Mouse (Mus musculus) c-Kit-negative CD71-positive TER-119-positive erythroid progenitor cells, embryonic 14.5 days (primary cell): Measurements from ENCODE around the gene Cacna1c.

Experiments
- DNase-seq: peaks from one replicate; pipeline ENCODE4 v3.0.0-alpha.2; 2013; ENCODE audit warnings: low read depth, low spot score

Cacna1c gene

GRCm38 (mm10) chr6:119057076-119057479, 139.1 kb downstream of the Cacna1c start:
- no peak for DNase-seq

GRCm38 (mm10) chr6:119052801-119053200, 143.4 kb downstream of the Cacna1c start:
- DNase-seq: no peak

- no peak for DNase-seq
Observed at GRCm38 (mm10) chr6:119052366-119052765, 143.9 kb downstream of the Cacna1c start.

DNA sequence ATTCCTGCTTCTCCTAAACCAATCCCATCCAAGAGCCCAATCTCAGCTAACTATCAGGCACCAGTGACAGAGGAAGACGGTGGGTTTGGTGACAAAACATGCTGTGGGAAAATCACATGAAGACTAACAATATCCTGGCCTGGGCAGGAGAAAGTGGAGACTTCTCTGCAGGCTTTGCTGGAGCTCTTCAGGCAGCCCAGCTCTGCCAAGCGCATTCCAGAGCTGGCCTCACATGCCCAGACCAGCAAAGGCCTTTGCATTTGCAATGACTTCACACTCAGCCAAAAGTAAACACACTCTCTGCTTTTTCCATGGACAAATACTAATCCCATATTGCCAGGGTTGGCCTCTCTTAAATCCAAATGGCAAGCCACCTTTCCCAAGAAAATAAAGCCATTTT, 144.5 kb downstream of the Cacna1c start:
- DNase-seq: no peak

- DNase-seq: no peak
Observed at GRCm38 (mm10) chr6:119047340-119047739, 148.9 kb downstream of the Cacna1c start.

- DNase-seq: no peak
Observed at GRCm38 (mm10) chr6:119045498-119045897, 150.7 kb downstream of the Cacna1c start.

GRCm38 (mm10) chr6:119044148-119044547, 152.1 kb downstream of the Cacna1c start:
- DNase-seq: no peak

GRCm38 (mm10) chr6:119042803-119043202, 153.4 kb downstream of the Cacna1c start:
- DNase-seq: no peak

GRCm38 (mm10) chr6:119040961-119041360, 155.3 kb downstream of the Cacna1c start:
- no peak for DNase-seq

GRCm38 (mm10) chr6:119039815-119040214, 156.4 kb downstream of the Cacna1c start:
- no peak for DNase-seq

- no peak for DNase-seq
Observed at GRCm38 (mm10) chr6:119039293-119039692, 156.9 kb downstream of the Cacna1c start.

DNA sequence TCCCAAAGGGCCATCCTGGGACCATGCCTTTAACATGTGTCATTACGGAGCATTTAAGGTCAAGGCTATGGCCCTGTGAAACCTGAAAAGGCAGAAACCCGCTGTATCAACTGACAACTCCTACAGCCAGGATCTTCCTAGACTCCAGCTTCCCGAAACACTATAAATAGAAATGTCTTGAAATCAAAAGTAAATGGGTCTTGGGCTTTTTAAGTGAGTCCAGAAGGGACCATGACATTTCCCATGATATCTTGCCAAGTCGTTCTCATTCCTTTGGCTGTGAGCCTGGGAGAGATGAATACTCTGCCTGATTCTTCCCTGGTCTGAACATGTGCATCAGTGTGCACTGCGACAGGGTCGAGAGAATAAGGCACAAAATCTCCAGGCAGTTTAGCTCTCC, 158.4 kb downstream of the Cacna1c start:
- no peak for DNase-seq

GRCm38 (mm10) chr6:119037047-119037446, 159.2 kb downstream of the Cacna1c start:
- DNase-seq: no peak

DNA sequence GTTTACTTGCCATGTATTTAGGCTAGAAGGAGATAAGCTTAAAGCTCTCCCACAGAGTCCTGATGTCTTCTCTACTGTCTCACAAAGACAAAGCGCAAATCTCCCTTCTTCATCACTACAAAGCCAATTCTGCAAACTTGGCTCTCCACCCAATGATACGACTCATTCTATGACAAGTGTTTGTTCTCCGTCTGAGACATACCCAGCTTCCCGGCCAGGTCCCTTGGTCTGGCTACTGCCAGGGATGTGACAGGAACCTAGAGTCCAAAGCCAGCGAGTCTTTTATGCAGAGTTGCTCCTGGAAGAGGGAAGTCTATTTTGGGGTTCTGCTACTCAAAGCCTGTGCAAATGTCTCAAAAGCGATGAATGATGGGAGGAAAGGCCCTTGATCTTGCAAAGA, 160.9 kb downstream of the Cacna1c start:
- DNase-seq: no peak

DNA sequence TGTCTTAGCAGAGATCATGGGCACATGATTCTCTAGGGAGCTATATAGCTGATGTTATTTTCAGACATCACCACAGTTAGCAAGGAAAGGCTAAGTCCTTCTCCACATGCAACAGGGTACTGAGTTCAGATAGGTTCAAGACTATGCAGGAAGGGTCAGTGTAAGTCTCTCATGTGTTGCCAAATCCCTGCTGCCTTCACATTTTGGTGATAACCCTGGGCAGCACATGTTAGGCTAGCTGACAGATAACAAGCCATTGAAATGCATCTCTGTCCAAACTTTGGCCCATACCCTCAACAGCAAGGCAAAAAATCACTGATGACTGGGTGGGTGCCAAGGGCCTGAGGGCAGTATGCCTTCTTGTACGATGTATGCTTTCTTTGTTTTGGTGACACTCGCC, 161.3 kb downstream of the Cacna1c start:
- no peak for DNase-seq

- no peak for DNase-seq
Observed at GRCm38 (mm10) chr6:119027880-119028279, 168.3 kb downstream of the Cacna1c start.

DNA sequence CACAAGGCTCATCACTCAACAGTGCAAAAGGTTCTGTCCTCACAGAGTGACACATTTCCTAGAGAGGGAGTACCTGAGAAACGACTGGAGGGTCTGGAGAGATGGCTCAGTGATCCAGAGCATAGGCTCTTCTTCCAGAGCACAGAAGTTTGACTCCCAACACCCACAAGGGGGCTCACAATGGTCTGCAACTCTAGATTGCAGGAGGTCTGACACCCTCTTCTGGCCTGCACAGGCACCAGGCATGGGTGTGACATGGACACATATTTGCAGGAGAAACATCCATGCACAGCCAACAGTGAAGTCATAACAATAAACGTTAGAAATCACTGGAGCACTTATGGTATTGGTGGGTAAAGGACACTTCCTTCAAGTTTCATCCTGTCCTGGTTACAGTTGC, 173.4 kb downstream of the Cacna1c start:
- no peak for DNase-seq

- no peak for DNase-seq
Observed at GRCm38 (mm10) chr6:119021226-119021625, 175.0 kb downstream of the Cacna1c start.

DNA sequence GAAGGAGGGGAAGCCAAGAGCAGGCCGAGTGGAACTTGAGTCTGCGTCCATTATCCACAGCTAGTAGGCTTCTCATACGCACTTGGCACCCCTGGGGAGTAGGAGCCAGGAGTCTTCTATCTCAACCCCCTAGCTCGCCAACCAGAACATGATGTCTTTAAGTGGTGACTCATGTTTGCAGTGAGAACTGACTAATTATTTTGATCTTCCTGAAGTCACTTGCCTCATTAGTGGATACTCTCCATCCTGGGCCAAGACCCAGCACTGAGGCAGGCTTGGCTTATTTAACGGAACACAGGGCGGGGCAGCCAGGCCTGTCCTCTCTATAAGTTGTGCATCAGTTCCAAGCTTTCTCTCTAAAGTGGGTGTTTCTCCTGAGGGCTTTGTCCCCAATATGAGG, 177.3 kb downstream of the Cacna1c start:
- no peak for DNase-seq

- DNase-seq: no peak
Observed at GRCm38 (mm10) chr6:119018256-119018655, 178.0 kb downstream of the Cacna1c start.

- no peak for DNase-seq
Observed at GRCm38 (mm10) chr6:119017498-119017897, 178.7 kb downstream of the Cacna1c start.

DNA sequence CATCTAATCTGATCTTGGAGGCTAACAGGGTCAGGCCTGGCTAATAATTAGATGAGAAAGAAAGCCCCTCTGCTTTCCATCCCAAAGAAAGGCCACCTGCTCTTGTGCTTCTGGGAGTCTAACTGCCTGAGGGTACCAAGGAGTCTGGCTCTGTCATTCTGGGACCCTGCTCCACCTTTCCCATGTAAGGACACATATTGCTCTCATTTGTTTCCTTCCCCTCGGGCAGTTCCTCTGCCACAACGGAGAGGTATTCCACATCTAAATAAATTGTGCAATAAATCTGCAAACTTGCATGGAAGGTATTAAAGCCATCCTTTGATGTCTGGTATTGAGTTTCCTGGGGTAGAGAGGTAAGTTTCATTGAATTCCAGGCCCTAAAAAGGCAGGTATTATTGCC, 180.9 kb downstream of the Cacna1c start:
- no peak for DNase-seq

DNA sequence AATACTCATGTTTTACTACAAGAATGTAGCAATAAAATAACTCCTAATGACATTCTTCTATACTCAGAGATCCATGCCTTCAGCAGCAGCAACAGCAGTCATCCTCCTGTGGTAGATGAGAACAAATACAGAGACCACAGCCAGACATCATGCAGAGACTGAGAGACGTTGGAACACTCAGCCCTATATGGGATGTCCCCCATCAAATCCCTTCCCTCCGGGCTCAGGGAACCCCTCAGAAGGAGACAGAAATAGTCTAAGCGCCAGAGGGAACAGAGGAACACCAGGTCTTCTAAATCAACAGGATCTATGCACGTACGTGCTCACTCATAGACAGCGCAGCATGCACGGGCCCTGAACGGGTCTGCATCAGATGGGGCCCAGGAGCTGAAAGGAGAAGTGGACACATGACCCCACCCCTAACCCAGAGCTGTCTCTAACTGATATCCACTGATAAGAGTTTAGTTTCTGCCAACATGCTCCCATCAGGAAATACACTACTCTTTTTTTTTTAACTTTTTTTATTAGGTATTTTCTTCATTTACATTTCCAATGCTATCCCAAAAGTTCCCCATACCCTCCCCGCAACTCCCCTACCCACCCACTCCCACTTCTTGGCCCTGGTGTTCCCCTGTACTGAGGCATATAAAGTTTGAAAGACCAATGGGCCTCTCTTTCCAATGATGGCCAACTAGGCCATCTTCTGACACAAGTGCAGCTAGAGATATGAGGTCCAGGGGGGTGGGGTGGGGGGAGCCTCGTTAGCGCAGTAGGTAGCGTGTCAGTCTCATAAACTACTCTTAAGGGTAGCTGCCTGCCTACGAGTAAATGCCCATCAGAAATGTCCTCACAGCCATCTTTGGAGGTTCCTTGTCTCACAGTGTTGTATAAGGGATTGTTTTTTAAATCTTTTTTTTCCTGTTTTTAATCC, 182.8 kb downstream of the Cacna1c start:
- peak; percentile 59 for DNase-seq
